Mouse (Mus musculus): Measurements from ENCODE around the gene Ltbp3. TPM values are rescaled to one million over a fixed set of nuclear protein-coding genes. Genes with fewer than 3 reads are reported as not detected.

Ltbp3 gene
- polyA plus RNA-seq, 1 experiment from 2014 or later = 3.8 TPM

DNA sequence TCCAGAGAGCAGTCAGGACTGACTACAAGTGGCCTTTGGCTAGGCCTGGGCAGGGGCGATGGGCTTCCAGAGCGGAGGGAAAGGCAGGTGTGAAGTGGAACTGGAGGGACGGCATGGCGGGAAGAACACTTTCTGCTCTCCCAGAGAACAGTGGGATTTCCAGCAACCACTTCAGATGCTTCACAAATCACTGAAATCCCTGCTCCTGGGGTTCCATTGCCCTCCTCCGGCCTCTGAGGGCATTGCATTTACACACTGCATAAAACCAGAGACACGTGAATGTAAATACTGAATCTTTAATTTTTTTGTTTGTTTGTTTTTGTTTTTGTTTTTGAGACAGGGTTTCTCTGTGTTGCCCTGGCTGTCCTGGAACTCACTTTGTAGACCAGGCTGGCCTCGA is 39.5 kb downstream of the Ltbp3 start:
- Histone ChIP-seq H3K4me2 (replicated peaks; ENCODE audit: low read depth, low read length) (no peak overlapping the region), H3K4me3 (ENCODE audit: low read depth, low read length) (no peak overlapping the region), H3K9ac (ENCODE audit: low read depth, low read length) (no peak overlapping the region), H3K36me3 (ENCODE audit: control insufficient read depth, insufficient read depth, low read length) (no peaks in the 10 kb centered on the region), H3K4me1 (replicated peaks; ENCODE audit: control insufficient read depth, insufficient read depth, low read length) (no peaks in the 10 kb centered on the region), H3K27ac (ENCODE audit: low read depth, low read length) (no peak overlapping the region), H3K27me3 (ENCODE audit: control insufficient read depth, insufficient read depth, low read length) (no peaks in the 10 kb centered on the region), H3K9me3 (ENCODE audit: control insufficient read depth, low read length) (no peaks in the 10 kb centered on the region)
- WGBS = 60% methylated on average over 7 of the region's 7 CpGs
- ATAC-seq (ENCODE audit: low FRiP score) = no peak
- DNase-seq (ENCODE audit: low spot score) = peak; percentile 36

DNA sequence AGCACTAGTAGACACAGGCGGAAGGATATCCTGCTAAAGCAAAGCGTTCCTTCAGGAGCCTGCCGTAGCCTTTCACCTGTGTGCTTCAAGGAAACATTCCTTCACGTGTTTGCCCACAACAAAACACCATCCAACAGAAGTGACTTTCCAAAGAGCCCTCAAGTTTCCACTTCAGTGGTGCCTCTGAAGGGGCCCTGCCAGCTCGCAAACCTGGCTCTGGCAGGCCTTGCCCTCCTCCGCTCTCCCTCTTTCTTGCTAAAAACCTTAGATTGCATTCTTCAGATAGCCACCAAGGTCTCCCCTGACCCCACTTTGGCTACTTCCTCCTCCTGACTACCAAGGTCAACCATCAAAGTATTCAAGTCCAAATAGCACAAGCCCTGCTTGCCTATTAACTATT is 40.8 kb downstream of the Ltbp3 start:
- no peaks in the 10 kb centered on the region for H3K4me1 ChIP-seq (replicated peaks; ENCODE audit: control insufficient read depth, insufficient read depth, low read length)
- ATAC-seq (ENCODE audit: low FRiP score) (no peak), DNase-seq (ENCODE audit: low spot score) (no peak)
- no peaks in the 10 kb centered on the region for H3K9me3 ChIP-seq (ENCODE audit: control insufficient read depth, low read length)
- H3K27ac ChIP-seq (ENCODE audit: low read depth, low read length) = no peak overlapping the region
- H3K4me2 ChIP-seq (replicated peaks; ENCODE audit: low read depth, low read length) = no peak overlapping the region
- H3K36me3 ChIP-seq (ENCODE audit: control insufficient read depth, insufficient read depth, low read length) = no peaks in the 10 kb centered on the region
- no peak overlapping the region for H3K4me3 ChIP-seq (ENCODE audit: low read depth, low read length)
- no peaks in the 10 kb centered on the region for H3K27me3 ChIP-seq (ENCODE audit: control insufficient read depth, insufficient read depth, low read length)
- H3K9ac ChIP-seq (ENCODE audit: low read depth, low read length) = no peak overlapping the region
- 91% methylated on average over 6 of the region's 6 CpGs for WGBS

DNA sequence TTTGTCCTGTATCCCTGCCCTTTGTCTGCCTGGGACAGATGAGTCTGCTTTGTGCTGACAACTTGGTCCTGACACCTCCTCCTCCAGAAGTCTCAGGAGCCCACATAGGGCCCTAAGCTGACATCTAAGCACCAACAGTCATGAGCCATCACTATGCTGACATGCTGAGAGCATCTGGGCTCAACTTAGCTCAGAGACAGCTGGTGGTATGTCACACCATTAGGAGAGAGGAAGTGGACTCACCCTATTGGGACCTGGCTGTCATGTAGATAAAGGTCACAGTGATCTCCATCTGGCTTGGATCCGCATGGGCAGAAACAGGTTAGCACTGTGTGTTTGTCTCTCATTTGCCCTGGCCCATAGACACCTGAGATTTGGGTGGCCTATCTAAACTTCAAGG is 41.4 kb downstream of the Ltbp3 start:
- Histone ChIP-seq H3K36me3 (ENCODE audit: control insufficient read depth, insufficient read depth, low read length) (no peaks in the 10 kb centered on the region), H3K4me1 (replicated peaks; ENCODE audit: control insufficient read depth, insufficient read depth, low read length) (no peaks in the 10 kb centered on the region), H3K9ac (ENCODE audit: low read depth, low read length) (no peak overlapping the region), H3K27me3 (ENCODE audit: control insufficient read depth, insufficient read depth, low read length) (no peaks in the 10 kb centered on the region), H3K4me2 (replicated peaks; ENCODE audit: low read depth, low read length) (no peak overlapping the region), H3K27ac (ENCODE audit: low read depth, low read length) (no peak overlapping the region), H3K9me3 (ENCODE audit: control insufficient read depth, low read length) (no peaks in the 10 kb centered on the region), H3K4me3 (ENCODE audit: low read depth, low read length) (no peak overlapping the region)
- no peak for DNase-seq (ENCODE audit: low spot score)
- no peak for ATAC-seq (ENCODE audit: low FRiP score)
- 80% methylated on average over 1 of the region's 1 CpGs for WGBS

DNA sequence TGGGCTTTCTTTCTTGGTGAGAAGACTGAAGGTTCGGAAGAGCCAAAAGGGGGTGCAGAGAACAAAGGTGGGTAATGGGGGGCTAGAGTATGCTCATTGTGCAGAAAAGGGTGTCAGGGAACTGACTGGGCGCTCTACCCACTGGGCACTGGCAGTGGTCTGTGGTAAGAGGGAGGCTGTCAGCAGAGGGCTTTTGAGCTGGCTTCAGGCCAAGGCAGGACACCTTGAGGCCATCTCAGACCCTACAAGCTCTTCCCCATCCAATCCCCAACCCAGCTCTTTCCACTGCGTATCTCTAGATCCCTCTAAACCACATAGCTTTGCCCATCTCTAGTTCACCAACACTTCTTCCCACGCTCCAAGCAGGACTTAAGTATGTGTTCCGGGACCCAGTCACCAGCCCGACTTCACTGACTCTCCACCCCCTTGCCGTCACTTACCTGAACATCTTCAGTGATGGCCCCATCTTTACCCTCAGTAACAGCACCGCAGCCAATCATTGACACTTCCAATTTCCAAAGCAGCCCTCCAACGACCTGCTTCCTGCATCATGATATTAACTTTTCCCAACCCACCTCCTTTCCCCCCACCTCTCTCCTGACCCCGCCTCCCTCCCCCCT is 44.4 kb downstream of the Ltbp3 start:
- 59% methylated on average over 10 of the region's 10 CpGs for WGBS
- no peaks in the 10 kb centered on the region for H3K36me3 ChIP-seq (ENCODE audit: control insufficient read depth, insufficient read depth, low read length)

DNA sequence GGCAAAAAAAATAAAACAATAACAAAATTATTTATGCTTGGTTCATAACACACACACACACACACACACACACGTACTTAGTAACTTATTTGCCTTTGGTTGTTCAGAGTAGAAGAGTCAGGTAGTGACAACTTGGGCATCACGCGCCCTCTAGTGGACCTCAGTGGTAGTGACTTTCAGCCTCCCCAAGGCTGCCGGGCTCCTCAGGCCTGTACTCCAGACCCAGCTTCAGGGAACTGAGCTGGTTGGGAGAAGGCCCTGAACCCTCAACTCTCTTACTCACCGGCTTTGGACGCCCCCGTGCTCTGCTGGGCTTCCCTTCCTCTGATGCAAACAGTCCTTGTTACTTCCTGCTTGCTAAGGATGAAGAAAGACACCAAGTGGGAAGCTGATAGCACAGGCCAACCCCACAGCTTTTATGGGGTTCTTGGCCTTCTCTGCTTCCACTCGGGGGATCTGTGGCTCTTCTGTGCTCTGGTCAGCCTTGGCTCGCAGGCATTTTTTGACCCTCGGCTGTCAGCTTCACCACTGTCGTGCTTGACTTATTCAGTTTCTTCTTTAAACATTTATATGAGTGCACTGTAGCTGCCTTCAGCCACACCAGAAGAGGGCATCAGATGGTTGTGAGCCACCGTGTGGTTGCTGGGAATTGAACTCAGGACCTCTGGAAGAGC is 45.9 kb downstream of the Ltbp3 start:
- Histone ChIP-seq H3K4me2 (replicated peaks; ENCODE audit: low read depth, low read length) (no peak overlapping the region), H3K9me3 (ENCODE audit: control insufficient read depth, low read length) (no peaks in the 10 kb centered on the region), H3K4me3 (ENCODE audit: low read depth, low read length) (no peak overlapping the region), H3K4me1 (replicated peaks; ENCODE audit: control insufficient read depth, insufficient read depth, low read length) (no peaks in the 10 kb centered on the region), H3K36me3 (ENCODE audit: control insufficient read depth, insufficient read depth, low read length) (no peaks in the 10 kb centered on the region), H3K27ac (ENCODE audit: low read depth, low read length) (no peak overlapping the region), H3K27me3 (ENCODE audit: control insufficient read depth, insufficient read depth, low read length) (no peaks in the 10 kb centered on the region), H3K9ac (ENCODE audit: low read depth, low read length) (no peak overlapping the region)
- 9% methylated on average over 12 of the region's 12 CpGs for WGBS
- DNase-seq (ENCODE audit: low spot score) (peak; percentile 93), ATAC-seq (ENCODE audit: low FRiP score) (0 out of 2 replicates have a peak, but pooled peaks have one; percentile 72)

More for the DNA sequence above, 44.4 kb downstream of the Ltbp3 start:
- Histone ChIP-seq H3K4me1 (replicated peaks; ENCODE audit: control insufficient read depth, insufficient read depth, low read length) (no peaks in the 10 kb centered on the region), H3K4me2 (replicated peaks; ENCODE audit: low read depth, low read length) (no peak overlapping the region), H3K9ac (ENCODE audit: low read depth, low read length) (no peak overlapping the region), H3K27ac (ENCODE audit: low read depth, low read length) (no peak overlapping the region), H3K4me3 (ENCODE audit: low read depth, low read length) (no peak overlapping the region), H3K9me3 (ENCODE audit: control insufficient read depth, low read length) (no peaks in the 10 kb centered on the region), H3K27me3 (ENCODE audit: control insufficient read depth, insufficient read depth, low read length) (no peaks in the 10 kb centered on the region)
- no peak for ATAC-seq (ENCODE audit: low FRiP score)
- no peak for DNase-seq (ENCODE audit: low spot score)

DNA sequence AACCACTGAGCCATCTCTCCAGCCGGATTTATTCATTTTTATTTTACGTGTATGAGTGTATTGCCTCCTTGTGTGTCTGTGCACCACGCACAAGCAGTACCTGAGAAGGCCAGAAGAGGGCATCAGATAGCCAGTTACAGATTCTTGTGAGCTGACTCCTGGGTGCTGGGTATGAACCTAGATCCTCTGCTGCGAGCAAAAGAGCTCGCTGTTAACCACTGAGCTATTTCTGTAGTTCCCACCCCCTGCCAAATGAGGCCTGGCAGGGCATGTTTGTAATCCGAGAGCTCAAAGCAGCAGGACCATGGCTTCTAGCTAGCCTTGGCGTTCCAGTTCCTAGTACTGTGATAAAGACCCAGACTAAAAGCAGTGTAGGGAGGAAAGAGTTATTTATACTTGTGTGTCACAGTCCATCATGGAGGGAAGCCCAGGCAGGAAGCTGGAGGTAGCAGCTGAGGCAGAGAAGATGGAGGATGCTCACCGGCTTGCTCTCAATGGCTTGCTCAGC is 46.5 kb downstream of the Ltbp3 start:
- H3K9me3 ChIP-seq (ENCODE audit: control insufficient read depth, low read length) = no peaks in the 10 kb centered on the region
- H3K4me2 ChIP-seq (replicated peaks; ENCODE audit: low read depth, low read length) = no peak overlapping the region
- WGBS = 14% methylated on average over 8 of the region's 8 CpGs
- no peaks in the 10 kb centered on the region for H3K36me3 ChIP-seq (ENCODE audit: control insufficient read depth, insufficient read depth, low read length)
- no peak for ATAC-seq (ENCODE audit: low FRiP score)
- no peaks in the 10 kb centered on the region for H3K4me1 ChIP-seq (replicated peaks; ENCODE audit: control insufficient read depth, insufficient read depth, low read length)
- DNase-seq (ENCODE audit: low spot score) = peak; percentile 89
- no peak overlapping the region for H3K4me3 ChIP-seq (ENCODE audit: low read depth, low read length)
- H3K27ac ChIP-seq (ENCODE audit: low read depth, low read length) = no peak overlapping the region
- H3K9ac ChIP-seq (ENCODE audit: low read depth, low read length) = no peak overlapping the region
- H3K27me3 ChIP-seq (ENCODE audit: control insufficient read depth, insufficient read depth, low read length) = no peaks in the 10 kb centered on the region

DNA sequence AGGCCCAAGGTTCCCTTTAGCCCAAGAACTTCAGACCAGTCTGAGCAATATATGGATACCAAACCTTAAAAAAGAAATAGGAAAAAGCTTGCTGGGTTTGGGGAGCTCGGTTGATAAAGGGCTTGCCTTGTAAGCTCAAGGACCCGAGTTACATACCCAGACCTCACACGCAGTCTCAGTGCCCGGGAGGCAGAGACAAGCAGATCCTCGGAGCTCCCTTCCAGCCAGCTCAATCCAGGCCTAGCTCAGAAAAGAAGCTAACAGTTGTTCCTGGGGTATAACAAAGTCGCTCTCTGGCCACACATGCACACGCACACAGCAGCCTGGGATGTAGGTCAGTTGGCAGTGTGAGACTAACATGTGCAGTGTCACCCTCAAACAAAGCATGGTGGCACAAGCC is 47.2 kb downstream of the Ltbp3 start:
- Histone ChIP-seq H3K36me3 (ENCODE audit: control insufficient read depth, insufficient read depth, low read length) (no peaks in the 10 kb centered on the region), H3K4me3 (ENCODE audit: low read depth, low read length) (no peak overlapping the region), H3K9ac (ENCODE audit: low read depth, low read length) (no peak overlapping the region), H3K4me2 (replicated peaks; ENCODE audit: low read depth, low read length) (no peak overlapping the region), H3K27ac (ENCODE audit: low read depth, low read length) (no peak overlapping the region), H3K4me1 (replicated peaks; ENCODE audit: control insufficient read depth, insufficient read depth, low read length) (no peaks in the 10 kb centered on the region), H3K27me3 (ENCODE audit: control insufficient read depth, insufficient read depth, low read length) (no peaks in the 10 kb centered on the region), H3K9me3 (ENCODE audit: control insufficient read depth, low read length) (no peaks in the 10 kb centered on the region)
- 86% methylated on average over 7 of the region's 7 CpGs for WGBS
- no peak for ATAC-seq (ENCODE audit: low FRiP score)
- no peak for DNase-seq (ENCODE audit: low spot score)

DNA sequence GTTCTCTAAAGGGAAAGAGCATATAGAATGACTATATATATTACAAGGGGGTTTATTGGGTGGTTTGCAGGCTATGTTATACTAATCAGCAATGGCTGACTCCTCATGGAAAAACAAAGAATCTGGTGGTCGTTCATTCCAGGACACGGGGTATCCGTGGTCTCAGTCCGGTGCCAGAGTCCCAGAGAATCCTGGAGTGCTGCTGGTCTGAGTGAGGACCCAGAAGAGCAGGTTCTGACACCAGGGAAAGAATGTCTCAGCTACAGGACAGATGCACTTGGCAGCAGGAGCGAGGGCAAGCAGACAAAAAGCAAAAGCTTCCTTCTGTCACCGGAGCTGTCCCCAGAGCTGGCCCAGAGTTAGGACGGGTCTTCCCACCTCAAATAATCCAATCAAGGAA is 47.9 kb downstream of the Ltbp3 start:
- no peaks in the 10 kb centered on the region for H3K36me3 ChIP-seq (ENCODE audit: control insufficient read depth, insufficient read depth, low read length)
- no peak for ATAC-seq (ENCODE audit: low FRiP score)
- no peak for DNase-seq (ENCODE audit: low spot score)
- no peak overlapping the region for H3K27ac ChIP-seq (ENCODE audit: low read depth, low read length)
- H3K9ac ChIP-seq (ENCODE audit: low read depth, low read length) = no peak overlapping the region
- H3K9me3 ChIP-seq (ENCODE audit: control insufficient read depth, low read length) = no peaks in the 10 kb centered on the region
- H3K4me1 ChIP-seq (replicated peaks; ENCODE audit: control insufficient read depth, insufficient read depth, low read length) = no peaks in the 10 kb centered on the region
- no peaks in the 10 kb centered on the region for H3K27me3 ChIP-seq (ENCODE audit: control insufficient read depth, insufficient read depth, low read length)
- H3K4me3 ChIP-seq (ENCODE audit: low read depth, low read length) = no peak overlapping the region
- WGBS = 85% methylated on average over 7 of the region's 7 CpGs
- H3K4me2 ChIP-seq (replicated peaks; ENCODE audit: low read depth, low read length) = no peak overlapping the region

DNA sequence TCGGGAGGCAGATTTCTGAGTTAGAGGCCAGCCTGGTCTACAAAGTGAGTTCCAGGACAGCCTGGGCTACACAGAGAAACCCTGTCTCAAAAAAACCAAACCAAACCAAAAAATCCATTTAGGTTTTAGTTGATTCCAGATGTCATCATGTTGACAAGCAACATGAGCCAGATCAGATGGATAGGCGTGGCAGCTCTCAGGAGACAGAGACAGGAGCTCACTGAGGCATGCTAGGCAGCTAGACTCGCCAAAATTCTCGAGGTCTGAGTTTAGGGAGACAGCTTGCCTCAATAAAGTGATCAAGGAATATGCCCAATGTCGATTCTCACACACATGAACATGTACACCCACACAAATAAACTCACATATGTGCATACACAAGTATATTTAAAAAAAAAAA is 48.4 kb downstream of the Ltbp3 start:
- DNase-seq (ENCODE audit: low spot score) = no peak
- no peak for ATAC-seq (ENCODE audit: low FRiP score)
- Histone ChIP-seq H3K9ac (ENCODE audit: low read depth, low read length) (no peak overlapping the region), H3K4me1 (replicated peaks; ENCODE audit: control insufficient read depth, insufficient read depth, low read length) (no peaks in the 10 kb centered on the region), H3K27ac (ENCODE audit: low read depth, low read length) (no peak overlapping the region), H3K36me3 (ENCODE audit: control insufficient read depth, insufficient read depth, low read length) (no peaks in the 10 kb centered on the region), H3K27me3 (ENCODE audit: control insufficient read depth, insufficient read depth, low read length) (no peaks in the 10 kb centered on the region), H3K4me2 (replicated peaks; ENCODE audit: low read depth, low read length) (no peak overlapping the region), H3K9me3 (ENCODE audit: control insufficient read depth, low read length) (no peaks in the 10 kb centered on the region), H3K4me3 (ENCODE audit: low read depth, low read length) (no peak overlapping the region)
- 72% methylated on average over 5 of the region's 5 CpGs for WGBS

All from hindbrain, embryonic 11.5 days (tissue).